Mouse (Mus musculus): Measurements from ENCODE around the gene Gstt4.

The Gstt4 gene

DNA sequence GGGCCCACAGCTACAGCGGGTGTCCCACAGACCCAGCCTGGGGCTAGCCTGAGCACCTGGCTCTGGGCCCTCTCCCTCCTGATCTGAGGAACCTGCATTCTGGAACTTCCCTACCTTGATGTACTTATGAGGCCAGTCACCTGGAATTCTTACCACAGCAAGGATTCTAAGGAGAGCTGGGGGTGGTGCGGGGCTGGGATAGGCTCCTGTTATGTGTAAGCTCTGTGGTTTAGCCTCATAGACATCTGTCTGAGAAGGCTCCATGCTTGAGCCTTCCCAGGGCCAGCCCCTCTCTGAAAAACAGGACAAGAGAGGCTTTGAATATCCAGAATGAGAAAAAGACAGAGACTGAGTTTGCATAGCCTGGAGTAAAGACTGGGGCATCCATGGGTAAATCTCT, at the start of gene Gstt4:
TSS of gene Gstt4 (minus strand) at position 101 of the 400 bp plus-strand sequence.
- POLR2A ChIA-PET = interaction anchor here in 1 of 4 experiments (0.6 kb wide), 1 partner anchor 33 kb away, joined by 3 read pairs; no protein-coding TSS in a partner anchor
- CTCF ChIA-PET = interaction anchor here in 2 of 4 experiments (1.5 to 1.6 kb wide), 2 partner anchors 10 to 13 kb away, joined by 3 to 6 read pairs; no protein-coding TSS in a partner anchor

DNA sequence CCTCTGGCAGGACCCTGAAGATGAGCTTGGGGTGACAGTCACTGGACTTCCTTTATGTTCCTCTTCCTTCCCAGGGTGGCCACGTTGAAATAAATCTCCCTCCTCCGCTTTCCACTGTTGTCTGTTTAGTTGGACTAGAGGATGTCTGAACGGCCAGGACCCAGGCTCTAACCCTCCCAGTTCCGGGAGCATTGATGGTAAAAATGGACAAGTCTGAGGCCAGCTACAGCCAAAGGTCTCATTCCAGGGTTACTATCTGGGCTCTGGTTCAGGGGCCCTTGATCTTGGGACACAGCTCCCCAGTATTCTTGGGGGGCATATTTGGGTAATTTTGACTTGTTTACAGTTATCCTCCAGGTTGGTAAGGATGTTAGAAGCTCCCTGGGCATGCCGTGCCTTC, 39.2 kb upstream of the Gstt4 start:
- CTCF ChIA-PET = interaction anchor here in 3 of 4 experiments (0.6 to 1.1 kb wide), 4 partner anchors 20 to 308 kb away, joined by 3 to 7 read pairs (median 4); no protein-coding TSS in a partner anchor
- POLR2A ChIA-PET = interaction anchor here in 3 of 4 experiments (0.6 to 10.3 kb wide), 26 partner anchors 8 to 90 kb away, joined by 3 to 260 read pairs (median 8); partner anchors contain the start of genes Gm867 (in 2 of the 3), Gstt2 (in 2 of the 3), Smarcb1 (in 2 of the 3) and Ddt (in 1 of the 3)

DNA sequence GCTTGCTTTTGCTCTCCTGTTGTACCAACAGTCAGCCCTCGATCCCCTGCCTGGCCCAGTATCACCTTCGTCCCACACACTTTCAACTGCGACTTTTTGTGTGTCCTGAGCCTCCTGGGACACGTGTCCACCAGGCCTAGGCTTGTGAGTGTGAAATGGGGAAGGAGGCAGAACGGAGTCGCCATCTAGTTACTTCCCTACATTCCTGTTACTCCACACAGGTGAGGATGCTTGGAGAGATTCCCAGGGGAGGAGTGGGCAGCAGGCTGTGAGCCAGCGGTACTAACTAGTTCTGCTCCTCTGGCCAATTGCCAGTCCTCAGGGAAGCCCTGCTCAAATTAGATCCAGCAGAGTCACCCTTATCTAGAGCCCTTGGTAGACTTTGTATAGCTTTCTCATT, 38.4 kb upstream of the Gstt4 start:
- POLR2A ChIA-PET = interaction anchor here (0.7 to 10.3 kb wide), 40 partner anchors 9 to 256 kb away, joined by 3 to 260 read pairs (median 10); partner anchors contain the start of genes Cabin1 (in 2 of the 4), Gm867 (in 2 of the 4), Gstt2 (in 2 of the 4) and Smarcb1 (in 2 of the 4)
- CTCF ChIA-PET = interaction anchor here in 3 of 4 experiments (0.6 to 1.8 kb wide), 4 partner anchors 21 to 307 kb away, joined by 3 to 11 read pairs (median 4); partner anchors contain the start of gene Gstt2 (in 1 of the 3)

DNA sequence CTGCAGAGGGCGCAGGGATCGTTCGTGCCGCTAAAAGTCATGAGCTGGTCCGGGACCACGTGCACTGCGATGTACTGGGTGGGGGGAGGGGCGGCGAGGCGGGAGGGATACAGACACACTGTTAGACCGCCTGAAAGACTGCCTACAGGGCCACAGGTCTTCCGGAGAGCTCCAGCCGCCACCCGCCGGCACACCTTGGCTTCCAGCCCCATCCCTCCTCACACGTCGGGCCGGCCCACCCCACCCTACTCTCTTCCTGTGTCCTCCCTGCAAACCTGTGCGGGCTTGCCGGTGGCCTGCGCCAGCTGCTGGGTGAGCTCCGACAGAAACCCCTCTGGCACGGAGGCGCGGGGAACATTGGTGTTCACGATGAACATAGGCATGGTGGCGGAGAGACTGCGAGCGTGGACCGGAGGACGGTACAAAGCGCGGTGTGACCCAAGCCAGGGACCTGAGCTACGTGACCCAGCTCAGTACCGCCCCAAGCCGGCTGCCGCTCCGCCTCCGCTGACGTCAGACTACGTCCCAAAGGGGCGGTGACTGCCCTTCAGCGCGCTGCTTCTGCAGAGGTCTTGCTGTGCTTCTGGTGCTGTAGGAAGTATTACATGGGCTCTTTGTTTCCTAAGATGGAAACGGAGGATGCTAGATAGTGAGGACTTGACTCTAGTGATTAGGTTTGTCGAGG, 37.6 kb upstream of the Gstt4 start, which contains the start of gene Mif:
TSS of gene Mif (minus strand) at position 455 of the 685 bp plus-strand sequence.
- ChIA-PET POLR2A (interaction anchor here (0.5 to 10.3 kb wide), 94 partner anchors 8 to 302 kb away, joined by 3 to 260 read pairs (median 5); partner anchors contain the start of genes Gstt2 (in 4 of the 4), Cabin1 (in 3 of the 4), Ddt (in 3 of the 4) and Gm867 (in 3 of the 4)), CTCF (interaction anchor here in 3 of 4 experiments (0.5 to 1.8 kb wide), 17 partner anchors 9 to 274 kb away, joined by 3 to 12 read pairs (median 5); partner anchors contain the start of genes Cabin1 (in 2 of the 3) and Gstt2 (in 1 of the 3))

DNA sequence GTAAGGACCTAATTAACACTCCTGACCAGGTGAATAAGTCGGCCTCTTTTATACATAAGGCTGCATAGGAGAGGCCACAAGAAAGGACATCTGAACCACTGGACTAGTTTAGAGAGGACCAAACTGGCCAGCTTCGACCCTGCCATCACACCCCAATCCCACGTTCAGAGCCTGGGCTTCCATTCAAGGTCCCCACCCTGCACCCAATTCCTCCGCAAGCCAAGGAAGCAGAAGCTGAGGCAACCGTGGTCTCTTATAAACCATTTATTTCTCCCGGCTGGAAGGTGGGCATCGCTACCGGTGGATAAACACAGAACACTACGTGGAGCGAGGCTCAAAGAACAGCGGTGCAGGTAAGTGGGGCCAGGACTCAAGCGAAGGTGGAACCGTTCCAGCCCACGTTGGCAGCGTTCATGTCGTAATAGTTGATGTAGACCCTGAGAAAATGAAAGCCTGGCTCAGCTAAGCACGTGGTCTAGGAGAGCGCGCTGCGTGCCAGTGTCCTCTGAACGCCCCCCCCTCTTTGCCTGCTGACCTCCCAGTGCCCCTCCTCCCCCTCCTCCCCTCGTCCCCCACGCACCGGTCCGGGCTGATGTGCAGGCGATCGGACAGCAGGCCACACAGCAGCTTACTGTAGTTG, 36.9 kb upstream of the Gstt4 start:
- CTCF ChIA-PET = interaction anchor here in 3 of 4 experiments (0.5 to 1.7 kb wide), 16 partner anchors 8 to 273 kb away, joined by 3 to 12 read pairs (median 5); partner anchors contain the start of gene Cabin1 (in 2 of the 3)
- POLR2A ChIA-PET = interaction anchor here (0.5 to 10.3 kb wide), 86 partner anchors 8 to 302 kb away, joined by 3 to 260 read pairs (median 5); partner anchors contain the start of genes Gstt2 (in 4 of the 4), Ddt (in 3 of the 4), Gm867 (in 3 of the 4) and Cabin1 (in 2 of the 4)

DNA sequence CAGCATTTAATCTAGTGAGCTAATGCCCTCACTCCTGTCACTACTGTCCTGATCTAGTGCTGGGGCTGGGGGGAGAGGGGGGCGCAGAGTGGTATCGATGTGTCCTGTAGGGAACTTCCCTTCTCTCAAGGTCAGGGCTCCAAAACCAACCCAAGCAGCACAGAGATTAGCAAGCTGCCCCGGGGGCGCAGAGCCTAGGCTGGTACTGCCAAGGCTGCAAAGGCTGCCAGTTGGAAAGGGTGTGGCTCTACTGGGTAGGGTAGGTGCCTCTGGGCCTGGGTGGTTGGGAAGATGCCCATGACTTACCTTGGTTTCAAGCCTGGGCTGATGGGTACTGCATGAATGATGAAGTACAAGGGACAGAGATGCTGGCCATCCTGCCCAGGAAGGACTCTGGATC, 35.3 kb upstream of the Gstt4 start:
- POLR2A ChIA-PET = interaction anchor here (0.5 to 10.3 kb wide), 33 partner anchors 7 to 343 kb away, joined by 3 to 260 read pairs (median 5); partner anchors contain the start of genes Gstt2 (in 3 of the 4), Ddt (in 2 of the 4), Gm867 (in 2 of the 4) and Mmp11 (in 2 of the 4)

DNA sequence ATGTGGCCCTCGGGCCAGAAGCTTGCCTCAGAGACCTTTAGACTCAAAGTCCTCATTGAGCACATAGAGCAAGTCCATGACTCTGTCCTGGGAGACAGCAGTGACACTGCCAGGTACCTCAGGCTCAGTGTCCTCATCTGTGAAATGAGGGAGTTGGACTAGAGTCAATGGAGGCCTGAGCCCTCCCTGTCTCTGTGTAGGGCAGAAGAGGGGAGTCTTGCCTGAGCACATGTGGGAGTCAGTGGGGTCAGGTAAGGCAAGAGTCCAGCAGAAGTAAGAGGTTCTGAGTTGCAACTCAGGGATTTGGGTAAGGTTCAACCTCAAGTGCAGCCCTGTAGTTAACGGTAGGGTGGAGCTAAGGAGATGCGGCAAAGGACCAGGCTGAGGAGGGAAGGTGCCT, 34.6 kb upstream of the Gstt4 start:
- ChIA-PET CTCF (interaction anchor here in 1 of 4 experiments (0.6 kb wide), 2 partner anchors 94 to 657 kb away, joined by 4 to 6 read pairs; no protein-coding TSS in a partner anchor), POLR2A (interaction anchor here in 3 of 4 experiments (0.5 to 10.3 kb wide), 24 partner anchors 8 to 188 kb away, joined by 3 to 260 read pairs (median 5); partner anchors contain the start of genes Mmp11 (in 3 of the 3), Gstt2 (in 2 of the 3), Chchd10 (in 1 of the 3) and Ddt (in 1 of the 3))

More for the DNA sequence above, 35.3 kb upstream of the Gstt4 start:
- CTCF ChIA-PET = interaction anchor here in 3 of 4 experiments (0.6 to 1.5 kb wide), 6 partner anchors 25 to 656 kb away, joined by 3 to 6 read pairs (median 4); no protein-coding TSS in a partner anchor

DNA sequence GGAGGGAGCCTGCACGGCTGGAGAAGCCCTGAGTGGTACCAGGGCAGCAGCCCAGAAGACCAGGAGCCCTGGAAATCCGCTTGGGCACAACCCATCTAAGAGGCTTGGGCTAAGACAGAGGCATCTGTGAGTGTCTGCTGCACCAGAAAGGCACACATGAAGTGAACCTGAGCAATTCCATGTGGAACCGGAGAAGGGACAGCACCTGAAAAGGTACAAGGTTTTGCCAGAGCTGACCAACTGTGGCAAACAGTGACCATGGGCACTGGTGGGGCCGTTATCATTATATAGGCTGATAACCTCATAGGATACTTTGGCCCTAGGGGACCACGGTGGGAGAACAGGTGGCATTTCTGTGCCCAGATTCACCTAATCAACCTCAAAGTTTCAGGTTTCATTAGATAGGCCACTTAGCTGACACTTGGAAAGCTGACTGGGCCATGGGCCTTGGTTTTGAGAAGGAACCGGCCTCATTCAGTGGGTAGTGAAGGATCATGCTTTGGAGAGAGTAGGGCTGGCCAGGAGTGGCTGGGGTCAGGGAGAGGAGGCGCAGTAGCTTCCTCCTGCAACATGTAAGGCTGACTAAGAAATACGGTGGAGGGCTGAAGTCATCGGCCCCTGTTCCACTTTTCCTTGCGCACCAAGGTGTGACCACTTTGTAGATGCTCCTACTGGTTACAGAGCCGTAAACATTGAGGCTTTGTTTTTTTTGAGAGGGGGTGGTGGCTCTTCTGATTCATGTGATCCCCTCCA, 34.0 kb upstream of the Gstt4 start:
- ChIA-PET POLR2A (interaction anchor here in 3 of 4 experiments (0.6 to 10.3 kb wide), 17 partner anchors 9 to 92 kb away, joined by 3 to 260 read pairs (median 5); partner anchors contain the start of genes Gm867 (in 2 of the 3), Gstt2 (in 2 of the 3), Mmp11 (in 2 of the 3) and Cabin1 (in 1 of the 3)), CTCF (no interaction called here)

DNA sequence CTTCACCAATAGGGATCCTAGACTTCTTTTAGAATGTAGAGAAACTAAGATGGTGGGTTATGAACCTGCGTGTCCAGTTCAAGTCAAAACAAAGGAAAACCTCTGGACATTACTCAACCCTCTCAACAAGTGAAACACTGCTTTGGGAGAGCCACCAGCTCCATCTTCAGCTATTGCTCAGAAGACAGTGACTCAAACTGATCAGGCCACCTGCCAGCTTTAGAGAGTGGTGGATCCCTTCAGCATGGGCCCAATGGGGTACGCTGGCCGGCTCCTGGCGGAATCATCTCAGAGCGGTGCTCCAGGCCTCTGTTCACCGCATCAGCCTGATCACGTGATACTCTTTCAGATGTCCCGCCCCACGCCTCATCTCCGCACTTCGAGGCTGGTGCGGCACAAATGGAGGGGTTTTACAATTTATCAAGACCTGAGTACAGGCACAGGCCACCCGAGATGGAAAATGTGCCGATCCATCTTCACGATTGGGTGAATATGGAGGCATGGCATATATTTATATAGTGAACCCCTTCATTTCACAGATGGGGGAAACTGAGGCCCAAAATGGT, 33.2 kb upstream of the Gstt4 start:
- POLR2A ChIA-PET = interaction anchor here in 3 of 4 experiments (0.9 to 11.8 kb wide), 9 partner anchors 11 to 95 kb away, joined by 3 to 260 read pairs (median 7); partner anchors contain the start of genes Gstt2 (in 2 of the 3) and Smarcb1 (in 1 of the 3)
- CTCF ChIA-PET = interaction anchor here in 3 of 4 experiments (1.0 to 11.3 kb wide), 6 partner anchors 20 to 269 kb away, joined by 3 to 126 read pairs (median 6); partner anchors contain the start of gene Gstt2 (in 1 of the 3)

DNA sequence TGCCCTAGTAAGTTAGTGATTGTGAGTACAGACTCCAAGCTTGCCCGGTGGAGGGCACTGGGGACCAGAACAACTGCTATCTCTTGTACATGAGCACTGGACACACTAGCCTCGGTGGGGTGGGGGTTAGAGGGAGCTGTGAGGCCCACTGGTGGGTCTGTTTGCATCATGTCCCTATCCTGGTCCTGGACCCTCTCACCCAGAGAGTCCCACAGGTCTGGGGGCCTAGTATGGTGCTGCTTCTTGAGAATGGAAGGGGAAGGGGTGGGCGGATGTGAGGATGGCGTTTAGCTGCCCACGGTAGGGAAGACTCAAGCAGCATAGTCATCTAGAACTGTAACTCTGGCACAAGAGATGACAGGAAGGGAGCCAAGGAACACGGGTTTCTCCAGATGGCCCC, 32.4 kb upstream of the Gstt4 start:
- POLR2A ChIA-PET = interaction anchor here in 3 of 4 experiments (0.9 to 11.8 kb wide), 10 partner anchors 10 to 96 kb away, joined by 3 to 260 read pairs (median 9); partner anchors contain the start of genes Gstt2 (in 2 of the 3) and Smarcb1 (in 1 of the 3)
- CTCF ChIA-PET = interaction anchor here in 3 of 4 experiments (0.5 to 11.3 kb wide), 8 partner anchors 19 to 269 kb away, joined by 3 to 126 read pairs (median 4); partner anchors contain the start of gene Gstt2 (in 1 of the 3)

DNA sequence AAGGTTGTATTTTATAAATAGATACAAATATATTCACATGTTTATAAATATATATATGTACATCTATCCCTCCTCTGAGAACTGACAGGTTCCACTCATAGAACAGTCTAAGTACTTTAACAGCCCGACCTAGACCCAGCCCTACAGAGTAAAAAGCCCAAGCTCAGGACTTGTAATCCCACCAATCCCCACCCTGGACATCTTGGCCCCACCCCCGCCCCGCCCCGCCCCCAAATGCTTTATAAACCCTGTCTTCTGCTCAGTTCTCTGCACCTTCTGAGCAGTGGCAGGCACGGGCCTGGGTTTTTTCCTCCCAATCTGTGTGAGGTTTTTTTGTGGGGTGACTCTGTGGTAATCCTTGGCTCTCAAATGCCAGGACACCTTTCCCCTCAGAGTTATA, 31.8 kb upstream of the Gstt4 start:
- ChIA-PET CTCF (interaction anchor here (0.6 to 11.3 kb wide), 28 partner anchors 15 to 709 kb away, joined by 3 to 126 read pairs (median 5); partner anchors contain the start of genes Gstt2 (in 2 of the 4), Cabin1 (in 1 of the 4), Chchd10 (in 1 of the 4) and Ddt (in 1 of the 4)), POLR2A (interaction anchor here (0.5 to 11.8 kb wide), 20 partner anchors 12 to 276 kb away, joined by 3 to 260 read pairs (median 4); partner anchors contain the start of genes Gstt2 (in 2 of the 4), Cabin1 (in 1 of the 4), Ddt (in 1 of the 4) and Gm867 (in 1 of the 4))

DNA sequence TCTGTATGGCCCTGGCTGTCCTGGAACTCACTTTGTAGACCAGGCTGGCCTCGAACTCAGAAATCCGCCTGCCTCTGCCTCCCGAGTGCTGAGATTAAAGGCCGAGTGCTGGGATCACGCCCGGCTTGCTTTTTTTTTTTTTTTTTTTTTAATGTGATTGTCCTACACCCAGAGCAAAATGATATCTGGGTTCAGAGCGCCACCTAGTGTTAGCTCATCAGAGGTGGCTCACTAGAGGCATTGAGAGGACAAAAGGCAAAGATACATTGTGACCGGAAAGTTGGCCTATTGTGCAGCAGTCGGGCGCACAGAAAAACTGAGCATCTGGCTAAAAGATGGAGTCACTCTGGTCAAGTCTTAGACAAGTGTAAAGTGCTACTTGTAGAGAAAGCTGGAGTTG, 31.1 kb upstream of the Gstt4 start:
- POLR2A ChIA-PET = interaction anchor here (0.5 to 11.8 kb wide), 24 partner anchors 9 to 285 kb away, joined by 3 to 260 read pairs (median 4); partner anchors contain the start of genes Gstt2 (in 2 of the 4), Cabin1 (in 1 of the 4), Ddt (in 1 of the 4) and Gm867 (in 1 of the 4)
- CTCF ChIA-PET = interaction anchor here (0.6 to 11.3 kb wide), 35 partner anchors 14 to 709 kb away, joined by 3 to 126 read pairs (median 4); partner anchors contain the start of genes Gstt2 (in 2 of the 4), Cabin1 (in 1 of the 4), Chchd10 (in 1 of the 4) and Ddt (in 1 of the 4)

DNA sequence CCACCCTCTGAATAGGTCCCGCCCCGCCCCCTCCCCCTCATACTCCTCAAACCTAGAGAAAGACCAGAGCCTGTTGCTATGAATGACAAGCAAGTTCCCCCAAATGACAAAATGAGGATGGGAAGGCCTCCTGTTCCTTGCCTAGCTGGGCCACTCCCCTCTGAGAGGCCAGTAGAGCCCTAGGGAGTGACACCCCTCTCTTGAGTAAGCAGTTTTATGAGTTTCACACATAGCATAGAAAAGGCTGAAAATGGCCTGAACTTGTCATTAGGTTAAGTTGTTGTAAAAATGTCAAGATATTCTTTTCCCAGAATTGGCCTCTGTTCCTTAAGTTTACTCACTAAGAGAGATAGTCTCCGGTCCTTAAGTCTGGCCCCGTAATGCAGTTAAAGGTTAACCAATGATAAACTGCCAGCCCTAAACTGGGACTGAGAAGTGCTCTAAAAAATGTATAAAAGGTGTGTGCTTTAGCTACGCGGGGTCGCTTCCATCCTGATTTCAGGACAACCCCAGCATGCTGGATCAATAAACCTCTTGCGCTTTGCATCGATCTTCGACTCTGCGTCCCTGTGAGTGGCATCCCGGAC, 30.3 kb upstream of the Gstt4 start:
- CTCF ChIA-PET = interaction anchor here in 3 of 4 experiments (0.5 to 11.3 kb wide), 15 partner anchors 17 to 289 kb away, joined by 3 to 126 read pairs (median 6); partner anchors contain the start of gene Gstt2 (in 2 of the 3)

DNA sequence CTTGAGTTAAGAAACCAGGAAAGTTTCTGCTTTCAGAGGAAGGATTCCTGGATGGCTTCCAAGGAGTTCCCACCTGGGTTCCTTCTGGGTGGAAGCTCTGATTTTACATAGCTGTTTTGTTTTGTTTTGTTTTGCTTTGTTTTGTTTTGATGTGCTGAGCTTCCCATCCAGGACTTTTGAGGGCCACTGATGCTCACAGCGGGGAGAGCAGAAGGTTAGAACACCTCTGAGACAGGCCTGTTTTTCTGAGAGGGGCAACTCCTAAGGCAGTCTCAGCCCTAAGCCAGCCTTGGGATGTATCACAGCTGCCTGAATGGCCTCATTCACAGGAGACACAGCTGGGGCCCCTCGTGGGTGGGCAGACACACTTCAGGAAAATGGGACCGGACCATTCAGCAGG, 29.3 kb upstream of the Gstt4 start:
- POLR2A ChIA-PET = interaction anchor here (0.5 to 11.8 kb wide), 53 partner anchors 8 to 289 kb away, joined by 3 to 189 read pairs (median 4); partner anchors contain the start of genes Cabin1 (in 3 of the 4), Ddt (in 3 of the 4), Gstt2 (in 3 of the 4) and Mif (in 3 of the 4)
- CTCF ChIA-PET = interaction anchor here (0.6 to 11.3 kb wide), 37 partner anchors 12 to 1244 kb away, joined by 3 to 126 read pairs (median 4); partner anchors contain the start of genes Gstt2 (in 4 of the 4) and Ddt (in 1 of the 4)

More for the DNA sequence above, 30.3 kb upstream of the Gstt4 start:
- POLR2A ChIA-PET = interaction anchor here in 3 of 4 experiments (0.7 to 11.8 kb wide), 15 partner anchors 7 to 209 kb away, joined by 3 to 260 read pairs (median 5); partner anchors contain the start of genes Gstt2 (in 2 of the 3), Mif (in 1 of the 3) and Susd2 (in 1 of the 3)
